Mouse (Mus musculus): ENCODE data around the gene Lrrc8e. TPM values are rescaled to one million over a fixed set of nuclear protein-coding genes. Genes with fewer than 3 reads are reported as not detected.

Lrrc8e gene
- polyA plus RNA-seq, 1 experiment: 1.4 TPM

DNA sequence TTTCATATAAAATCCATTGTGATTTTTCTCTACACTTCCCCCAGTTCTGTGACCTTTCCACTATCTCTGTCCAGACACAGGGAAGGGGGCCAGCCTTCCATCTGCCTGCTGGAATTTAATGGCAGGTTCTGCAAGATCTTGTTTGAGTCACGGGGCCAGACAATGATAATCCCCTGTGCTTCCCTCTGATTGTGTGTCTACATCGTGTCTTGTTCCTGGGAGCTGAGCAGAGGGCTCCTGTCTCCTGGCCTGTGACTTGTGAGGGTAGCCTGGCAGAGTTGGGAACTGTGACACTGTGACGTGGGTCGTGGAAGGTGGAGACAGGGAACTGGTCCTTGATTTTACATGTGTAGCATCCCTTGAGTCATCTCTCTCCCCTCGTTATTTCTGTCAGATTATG, 3.2 kb downstream of the Lrrc8e start:
- no peak overlapping the region for H3K9ac ChIP-seq (ENCODE audit: low read depth, poor library complexity, severe bottlenecking)
- no peak overlapping the region for H3K4me3 ChIP-seq (ENCODE audit: low read depth, low read length)
- TF ChIP-seq EP300 (IDR thresholded peaks at IDR 0.05; ENCODE audit: insufficient read depth, low read depth, low read length) (no peak), CTCF (IDR thresholded peaks at IDR 0.05; ENCODE audit: low read depth, low read length) (no peak), POLR2A (IDR thresholded peaks at IDR 0.05; ENCODE audit: insufficient read depth, low read length) (no peak)
- H3K27me3 ChIP-seq (ENCODE audit: control insufficient read depth, insufficient read depth, low read length, poor library complexity, severe bottlenecking): no peaks in the 10 kb centered on the region
- H3K4me1 ChIP-seq (ENCODE audit: control insufficient read depth, insufficient read depth, low read length): no peaks in the 10 kb centered on the region
- H3K36me3 ChIP-seq (ENCODE audit: control insufficient read depth, insufficient read depth, low read length, poor library complexity, severe bottlenecking): no peaks in the 10 kb centered on the region
- H3K27ac ChIP-seq (ENCODE audit: insufficient read depth, low read length): no peak overlapping the region
- H3K9me3 ChIP-seq (replicated peaks; ENCODE audit: control insufficient read depth, insufficient read depth, low read length, poor library complexity, severe bottlenecking): no peaks in the 10 kb centered on the region

DNA sequence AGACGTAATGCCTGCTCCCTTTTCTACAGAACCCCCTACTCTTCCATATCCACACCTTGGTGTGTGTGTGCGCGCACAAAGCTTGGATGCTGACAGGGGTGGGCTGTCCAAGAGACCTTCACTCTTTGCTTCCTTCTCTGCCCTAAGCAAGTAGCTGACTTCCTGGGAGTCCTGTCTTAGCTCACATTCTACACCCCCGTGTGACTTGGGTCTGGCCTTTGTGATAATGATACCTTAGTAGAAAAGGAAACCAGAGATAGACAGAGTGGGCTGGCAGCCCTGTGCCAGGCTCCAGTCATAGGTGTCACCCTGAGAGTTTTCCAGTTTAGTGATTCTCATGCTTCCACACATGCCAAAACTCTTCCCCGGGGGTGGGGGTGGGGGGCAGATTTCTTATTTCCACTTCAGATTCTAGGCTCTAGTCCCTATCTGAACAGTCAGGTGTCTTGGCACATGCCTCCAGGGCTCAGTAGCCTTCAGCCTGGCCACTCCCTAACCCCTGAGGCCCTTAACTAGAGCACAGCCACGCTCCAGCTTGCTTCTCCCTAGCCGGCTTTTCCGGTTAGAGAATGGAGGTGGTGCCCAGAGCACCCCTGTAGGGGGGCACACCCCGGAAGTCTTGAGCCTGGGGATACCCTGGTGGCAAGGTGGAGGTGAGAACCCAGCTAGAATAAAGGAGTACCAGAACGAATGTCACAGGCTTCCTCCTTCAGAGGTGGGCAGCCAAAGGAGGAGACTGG, 4.2 kb downstream of the Lrrc8e start:
- Histone ChIP-seq H3K9ac (ENCODE audit: low read depth, poor library complexity, severe bottlenecking) (no peak overlapping the region), H3K27ac (ENCODE audit: insufficient read depth, low read length) (no peak overlapping the region), H3K36me3 (ENCODE audit: control insufficient read depth, insufficient read depth, low read length, poor library complexity, severe bottlenecking) (no peaks in the 10 kb centered on the region), H3K4me1 (ENCODE audit: control insufficient read depth, insufficient read depth, low read length) (no peaks in the 10 kb centered on the region), H3K9me3 (replicated peaks; ENCODE audit: control insufficient read depth, insufficient read depth, low read length, poor library complexity, severe bottlenecking) (no peaks in the 10 kb centered on the region), H3K4me3 (ENCODE audit: low read depth, low read length) (no peak overlapping the region), H3K27me3 (ENCODE audit: control insufficient read depth, insufficient read depth, low read length, poor library complexity, severe bottlenecking) (no peaks in the 10 kb centered on the region)
- TF ChIP-seq CTCF (IDR thresholded peaks at IDR 0.05; ENCODE audit: low read depth, low read length): no peak
- no peak for TF ChIP-seq EP300 (IDR thresholded peaks at IDR 0.05; ENCODE audit: insufficient read depth, low read depth, low read length)
- no peak for TF ChIP-seq POLR2A (IDR thresholded peaks at IDR 0.05; ENCODE audit: insufficient read depth, low read length)

DNA sequence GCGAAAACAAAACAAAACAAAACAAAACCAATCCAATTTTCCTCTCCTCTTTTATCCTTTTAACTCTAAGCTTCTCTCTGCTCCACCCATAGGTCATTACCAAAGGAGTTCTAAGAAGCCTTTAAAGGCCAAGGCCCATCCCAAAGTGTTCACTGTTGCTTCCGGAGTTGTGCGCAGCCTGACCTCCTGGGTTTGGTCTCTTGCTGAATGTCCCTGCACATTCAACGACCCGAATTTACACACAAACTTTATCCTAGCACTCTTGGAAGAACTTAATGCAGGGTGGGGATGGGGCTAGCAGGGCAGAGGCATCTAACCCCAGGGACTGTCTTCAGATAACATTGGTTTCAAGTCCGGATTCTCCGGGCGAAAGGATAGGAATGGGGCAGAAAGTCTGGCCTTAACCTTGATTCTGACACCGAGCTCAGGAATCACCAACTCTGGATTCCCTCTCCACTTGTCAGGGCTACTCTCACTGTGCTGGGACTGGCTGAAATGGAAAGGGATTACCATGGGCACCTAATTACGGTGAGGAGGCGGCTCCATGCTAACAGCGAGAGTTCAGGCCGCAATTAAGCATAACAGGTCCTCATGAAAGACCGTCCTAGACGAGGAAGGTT, 11.3 kb downstream of the Lrrc8e start:
- Histone ChIP-seq H3K4me3 (ENCODE audit: low read depth, low read length) (peak overlapping the region; percentile 70), H3K4me1 (ENCODE audit: control insufficient read depth, insufficient read depth, low read length) (no peaks in the 10 kb centered on the region), H3K36me3 (ENCODE audit: control insufficient read depth, insufficient read depth, low read length, poor library complexity, severe bottlenecking) (peaks cover 2% of the 10 kb centered on the region), H3K9ac (ENCODE audit: low read depth, poor library complexity, severe bottlenecking) (peak overlapping the region; percentile 68), H3K27ac (ENCODE audit: insufficient read depth, low read length) (peak overlapping the region; percentile 86), H3K9me3 (replicated peaks; ENCODE audit: control insufficient read depth, insufficient read depth, low read length, poor library complexity, severe bottlenecking) (no peaks in the 10 kb centered on the region), H3K27me3 (ENCODE audit: control insufficient read depth, insufficient read depth, low read length, poor library complexity, severe bottlenecking) (no peaks in the 10 kb centered on the region)
- TF ChIP-seq CTCF (IDR thresholded peaks at IDR 0.05; ENCODE audit: low read depth, low read length) (no peak), EP300 (IDR thresholded peaks at IDR 0.05; ENCODE audit: insufficient read depth, low read depth, low read length) (no peak), POLR2A (IDR thresholded peaks at IDR 0.05; ENCODE audit: insufficient read depth, low read length) (no peak)

DNA sequence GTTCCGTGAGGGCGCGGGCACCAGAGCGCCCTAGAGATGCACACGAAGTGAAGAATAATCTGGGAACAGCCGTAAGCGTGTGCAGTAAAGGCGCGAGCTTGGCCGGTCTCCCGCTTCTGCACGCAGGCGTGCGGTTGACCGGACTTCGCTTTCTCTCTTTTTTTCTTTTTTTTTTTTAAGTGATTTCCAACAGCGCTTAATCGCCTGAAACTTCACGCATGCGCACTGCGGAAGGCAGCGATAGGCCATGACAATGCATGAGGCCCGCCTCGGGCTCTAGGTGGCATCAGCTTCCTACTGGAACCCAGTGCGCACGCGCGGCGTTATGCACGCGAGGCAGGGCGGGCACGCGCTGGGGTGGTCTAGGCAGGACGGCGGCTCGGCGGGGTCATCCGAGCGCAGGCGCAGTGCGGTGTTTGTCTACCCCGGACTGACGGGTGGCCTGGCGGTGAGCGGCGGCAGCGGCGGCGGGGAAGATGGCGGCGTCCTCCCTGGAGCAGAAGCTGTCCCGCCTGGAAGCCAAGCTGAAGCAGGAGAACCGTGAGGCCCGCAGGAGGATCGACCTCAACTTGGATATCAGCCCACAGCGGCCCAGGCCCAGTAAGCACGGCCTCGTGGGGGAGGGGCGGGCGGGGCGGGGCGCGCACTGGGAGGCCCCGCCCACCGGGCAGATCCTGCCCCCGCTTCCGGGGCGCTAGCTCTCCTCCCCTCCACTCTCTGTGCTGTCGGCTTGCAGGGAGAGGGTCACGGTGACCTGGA, 12.0 kb downstream of the Lrrc8e start, which contains the start of the genes Map2k7 and Gm49320:
Gene Map2k7, plus strand, starts transcription at position 307 of the 759 bp plus-strand sequence.
Gene Gm49320, plus strand, starts transcription at position 432 of the 759 bp plus-strand sequence.
- TF ChIP-seq EP300 (IDR thresholded peaks at IDR 0.05; ENCODE audit: insufficient read depth, low read depth, low read length) (peak; percentile 70; the same call in 1 of the 2 replicates), POLR2A (IDR thresholded peaks at IDR 0.05; ENCODE audit: insufficient read depth, low read length) (peak; percentile 35), CTCF (IDR thresholded peaks at IDR 0.05; ENCODE audit: low read depth, low read length) (peak; percentile 48)
- peak within 1 kb of the TSS; percentile 85 for H3K4me3 ChIP-seq (ENCODE audit: low read depth, low read length)
- no peaks in the 10 kb centered on the region for H3K9me3 ChIP-seq (replicated peaks; ENCODE audit: control insufficient read depth, insufficient read depth, low read length, poor library complexity, severe bottlenecking)

DNA sequence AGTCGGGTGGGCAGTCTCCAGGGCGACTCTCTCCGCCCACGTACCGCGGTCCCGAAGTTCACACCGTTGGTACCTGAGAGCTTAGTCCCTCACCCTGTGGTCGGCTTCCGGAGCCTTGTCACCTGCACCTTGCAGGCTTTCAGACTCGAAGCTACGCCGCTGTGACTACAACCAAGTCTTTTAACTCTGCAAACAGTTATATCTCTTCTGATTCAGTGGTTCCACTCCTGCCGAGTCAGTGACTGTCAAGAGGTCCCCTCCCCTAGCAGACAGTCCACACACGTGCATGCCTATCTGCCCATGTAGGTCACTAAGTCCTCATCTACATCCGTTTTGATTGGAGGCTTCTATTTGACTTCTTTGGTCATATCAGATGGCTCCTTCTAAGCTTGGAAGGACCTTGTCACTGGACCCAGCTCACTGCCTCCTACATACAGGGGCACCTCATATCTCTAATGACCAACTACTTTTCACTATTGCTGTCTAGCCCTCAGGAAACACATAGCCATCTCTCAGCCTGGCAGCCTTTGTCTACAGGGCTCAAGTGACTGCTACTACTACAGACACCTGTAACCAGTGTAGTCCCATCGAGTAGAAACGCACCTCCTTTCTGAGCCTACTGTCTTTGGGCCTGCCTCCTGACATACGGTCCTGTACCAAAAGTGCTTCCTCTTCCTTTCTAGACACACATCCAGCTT, 12.7 kb downstream of the Lrrc8e start:
- Histone ChIP-seq H3K4me1 (ENCODE audit: control insufficient read depth, insufficient read depth, low read length) (no peaks in the 10 kb centered on the region), H3K9ac (ENCODE audit: low read depth, poor library complexity, severe bottlenecking) (peak overlapping the region; percentile 74), H3K4me3 (ENCODE audit: low read depth, low read length) (peak overlapping the region; percentile 85), H3K9me3 (replicated peaks; ENCODE audit: control insufficient read depth, insufficient read depth, low read length, poor library complexity, severe bottlenecking) (no peaks in the 10 kb centered on the region), H3K27ac (ENCODE audit: insufficient read depth, low read length) (no peak overlapping the region), H3K27me3 (ENCODE audit: control insufficient read depth, insufficient read depth, low read length, poor library complexity, severe bottlenecking) (no peaks in the 10 kb centered on the region), H3K36me3 (ENCODE audit: control insufficient read depth, insufficient read depth, low read length, poor library complexity, severe bottlenecking) (peaks cover 15% of the 10 kb centered on the region)
- TF ChIP-seq POLR2A (IDR thresholded peaks at IDR 0.05; ENCODE audit: insufficient read depth, low read length): no peak
- TF ChIP-seq CTCF (IDR thresholded peaks at IDR 0.05; ENCODE audit: low read depth, low read length): no peak
- TF ChIP-seq EP300 (IDR thresholded peaks at IDR 0.05; ENCODE audit: insufficient read depth, low read depth, low read length): no peak

More for the DNA sequence above, 12.0 kb downstream of the Lrrc8e start, which contains the start of the genes Map2k7 and Gm49320:
- Histone ChIP-seq H3K9ac (ENCODE audit: low read depth, poor library complexity, severe bottlenecking) (peak within 1 kb of the TSS; percentile 74), H3K4me1 (ENCODE audit: control insufficient read depth, insufficient read depth, low read length) (no peaks in the 10 kb centered on the region), H3K27ac (ENCODE audit: insufficient read depth, low read length) (peak within 1 kb of the TSS; percentile 86), H3K27me3 (ENCODE audit: control insufficient read depth, insufficient read depth, low read length, poor library complexity, severe bottlenecking) (no peaks in the 10 kb centered on the region), H3K36me3 (ENCODE audit: control insufficient read depth, insufficient read depth, low read length, poor library complexity, severe bottlenecking) (peaks cover 8% of the 10 kb centered on the region)
